Mouse (Mus musculus) G1E (cell line): ENCODE measurements around the gene Tlk2.

Source experiments
- CTCF ChIP-seq: IDR thresholded peaks from 2 replicates; pipeline ENCODE4 v1.5.1; 2012; ENCODE audit warnings: low read depth, low read length, inconsistent platforms, mixed read lengths
- GATA2 ChIP-seq: IDR thresholded peaks from 2 replicates; pipeline ENCODE4 v1.6.1; 2012; ENCODE audit warnings: low read depth, low read length, inconsistent platforms, borderline replicate concordance
- TAL1 ChIP-seq: conservative IDR thresholded peaks from 2 replicates; pipeline ENCODE4 v1.6.1; 2012; ENCODE audit warnings: low read depth, low read length, inconsistent platforms, mixed read lengths

DNA sequence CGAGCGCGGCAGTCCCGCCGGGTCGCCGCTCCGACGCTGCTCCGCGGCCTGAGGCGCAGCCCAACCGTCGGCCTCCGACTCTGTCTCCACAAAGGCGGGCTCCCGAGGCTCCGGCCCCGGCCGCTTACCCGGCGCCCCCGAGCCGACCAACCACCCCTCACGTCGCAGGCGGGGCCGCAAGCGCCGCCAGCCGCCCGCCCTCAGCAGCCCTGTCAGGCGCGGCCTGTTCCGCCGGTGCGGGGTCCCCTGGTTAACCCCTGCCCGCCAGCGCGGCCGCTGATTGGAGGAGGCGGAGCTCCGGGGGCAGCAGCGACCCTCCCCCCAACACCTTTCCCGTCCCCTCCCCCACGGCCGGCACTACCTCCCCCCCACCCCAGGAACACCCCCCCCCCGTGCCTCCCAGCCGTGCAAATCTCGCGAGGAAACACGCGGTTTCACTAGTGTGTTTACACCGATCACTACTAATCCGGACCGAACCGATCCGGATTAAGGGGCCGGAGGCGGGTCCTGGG lies 2.6 kb downstream of the Tlk2 start:
- no peak for TF ChIP-seq CTCF
- no peak for TF ChIP-seq TAL1
- TF ChIP-seq GATA2 = no peak
